Mouse (Mus musculus) C2C12 (cell line): ENCODE results near the gene Tgfb1.

ENCODE experiments used
- CEBPB ChIP-seq: IDR thresholded peaks from one replicate; pipeline ENCODE4 v1.6.1; 2011; ENCODE audit warnings: low read depth, mild to moderate bottlenecking, control low read depth, moderate library complexity
- CTCF ChIP-seq: IDR thresholded peaks from one replicate; pipeline ENCODE4 v1.5.1; 2011; ENCODE audit not compliant: control insufficient read depth, insufficient read depth, insufficient read length
- MAX ChIP-seq: IDR thresholded peaks from one replicate; pipeline ENCODE4 v1.6.1; 2011; ENCODE audit warnings: mild to moderate bottlenecking, control low read depth
- MYOD1 ChIP-seq: IDR thresholded peaks from one replicate; pipeline ENCODE4 v1.6.1; 2011; ENCODE audit warnings: low read depth; ENCODE audit not compliant: control insufficient read depth, insufficient read length
- MYOG ChIP-seq: IDR thresholded peaks from one replicate; pipeline ENCODE4 v1.6.1; 2011; ENCODE audit not compliant: control insufficient read depth, insufficient read length; ENCODE audit errors: extremely low read depth
- USF1 ChIP-seq: IDR thresholded peaks from one replicate; pipeline ENCODE4 v1.6.1; 2011; ENCODE audit warnings: low read depth, mild to moderate bottlenecking, control low read depth, moderate library complexity

GRCm38 (mm10) chr7:25685926-25686470, 804 bp upstream of the Tgfb1 start:
- TF ChIP-seq USF1 (no peak), CTCF (no peak), MAX (no peak), MYOD1 (no peak), MYOG (no peak), CEBPB (no peak)
